Mouse (Mus musculus): ENCODE results near the gene Nxf3.

GRCm38 (mm10) chrX:136043726-136044125 lies 41.3 kb downstream of the Nxf3 start:
- TF ChIP-seq POLR2A (IDR thresholded peaks at IDR 0.05; ENCODE audit: borderline replicate concordance, extremely low read depth, low read depth, low read length): no peak
- no peak for TF ChIP-seq CTCF (IDR thresholded peaks at IDR 0.05; ENCODE audit: insufficient read depth, low read length)
